Mouse (Mus musculus) small intestine, adult 2 months (tissue): ENCODE data around the gene Doc2b. TPM values are rescaled to one million over a fixed set of nuclear protein-coding genes. Genes with fewer than 3 reads are reported as not detected.

ENCODE experiments used
- H3K27ac ChIP-seq: fragments of 200-500 bp; 2 replicates; pipeline ENCODE4 v1.5.1; 2012; ENCODE audit warnings: low read depth, low read length, control low read depth, inconsistent platforms; ENCODE audit not compliant: insufficient read depth
- H3K27me3 ChIP-seq: fragments of 200-500 bp; 2 replicates; pipeline ENCODE4 v1.6.1; 2012; ENCODE audit warnings: mild to moderate bottlenecking, moderate library complexity, low read length, inconsistent platforms; ENCODE audit not compliant: control insufficient read depth, insufficient read depth
- H3K36me3 ChIP-seq: fragments of 200-500 bp; 2 replicates; pipeline ENCODE4 v1.6.1; 2012; ENCODE audit warnings: mild to moderate bottlenecking, low read length, control low read depth, inconsistent platforms; ENCODE audit not compliant: control insufficient read depth, insufficient read depth
- H3K4me1 ChIP-seq: fragments of 200-500 bp; 2 replicates; pipeline ENCODE4 v1.6.1; 2012; ENCODE audit warnings: low read length, inconsistent platforms, mixed read lengths; ENCODE audit not compliant: control insufficient read depth, insufficient read depth, insufficient read length
- H3K4me3 ChIP-seq: fragments of 200-500 bp; 2 replicates; pipeline ENCODE4 v1.5.1; 2012; ENCODE audit warnings: low read depth, mild to moderate bottlenecking, control low read depth, inconsistent platforms, low read length, moderate library complexity
- CTCF ChIP-seq: fragments of 200-500 bp; IDR thresholded peaks from 2 replicates; pipeline ENCODE4 v1.5.1; 2012; ENCODE audit warnings: low read depth, mild to moderate bottlenecking, control low read depth, inconsistent platforms, low read length, moderate library complexity, mixed read lengths; ENCODE audit not compliant: insufficient replicate concordance, insufficient read length; ENCODE audit errors: extremely low read depth
- POLR2A ChIP-seq: fragments of 200-500 bp; IDR thresholded peaks from 2 replicates; pipeline ENCODE4 v1.6.1; 2012; ENCODE audit warnings: low read depth, mild to moderate bottlenecking, control low read depth, inconsistent platforms, low read length, moderate library complexity
- WGBS: fragments of 180-500 bp; shearing (Covaris S2); methylation state at CpG from one replicate; pipeline ENCODE4 v1.1.7; 2018; 5-methylcytosine and 5-hydroxymethylcytosine counted together
- polyA plus RNA-seq: library from polyadenylated mRNA; depleted of rRNA; stranded (reverse); fragments of >200 nt; gene quantifications from 2 replicates; pipeline ENCODE4 v1.2.3, GENCODE M21; 2012

Gene Doc2b
- polyA plus RNA-seq, 1 experiment = 0.27 TPM

GRCm38 (mm10) chr11:75833081-75833480 lies 37.2 kb upstream of the Doc2b start:
- no peak for TF ChIP-seq POLR2A
- TF ChIP-seq CTCF = no peak
- Histone ChIP-seq H3K36me3 (peaks cover 8% of the 10 kb centered on the region), H3K4me1 (no peaks in the 10 kb centered on the region), H3K27me3 (no peaks in the 10 kb centered on the region), H3K27ac (no peak overlapping the region), H3K4me3 (no peak overlapping the region)
- 67% methylated on average over 6 of the region's 6 CpGs for WGBS

- peaks cover 8% of the 10 kb centered on the region for H3K36me3 ChIP-seq
- no peaks in the 10 kb centered on the region for H3K4me1 ChIP-seq
- WGBS = 91% methylated on average over 3 of the region's 3 CpGs
- TF ChIP-seq POLR2A (no peak), CTCF (no peak)
- no peaks in the 10 kb centered on the region for H3K27me3 ChIP-seq
- no peak overlapping the region for H3K27ac ChIP-seq
- no peak overlapping the region for H3K4me3 ChIP-seq
These were observed 34.5 kb upstream of the Doc2b start for GRCm38 (mm10) chr11:75830386-75830785.

DNA sequence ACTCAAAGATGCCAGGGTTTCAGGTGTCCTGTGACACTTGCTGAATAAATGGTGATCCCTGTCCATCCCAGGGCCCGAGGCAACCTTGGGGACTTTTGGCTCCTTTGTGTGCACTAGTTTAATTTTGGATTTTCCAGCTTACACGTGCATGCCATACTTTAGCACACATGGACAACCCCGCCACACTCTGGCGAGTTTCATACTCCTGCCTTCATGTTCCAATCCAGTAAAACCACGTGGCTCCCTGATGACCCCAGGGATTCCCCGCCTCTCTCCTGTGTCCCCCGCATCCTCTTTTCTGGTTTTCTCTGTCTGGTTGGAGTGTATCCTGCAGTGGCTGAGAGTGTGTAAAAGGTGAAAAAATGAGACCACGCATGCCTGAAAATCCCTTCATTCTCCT lies 31.6 kb upstream of the Doc2b start:
- no peak overlapping the region for H3K4me3 ChIP-seq
- WGBS = 81% methylated on average over 8 of the region's 8 CpGs
- TF ChIP-seq CTCF (no peak), POLR2A (no peak)

GRCm38 (mm10) chr11:75823506-75823905 lies 27.7 kb upstream of the Doc2b start:
- TF ChIP-seq CTCF = no peak
- TF ChIP-seq POLR2A = no peak

More for the DNA sequence above, 31.6 kb upstream of the Doc2b start:
- no peaks in the 10 kb centered on the region for H3K27me3 ChIP-seq
- no peak overlapping the region for H3K27ac ChIP-seq
- H3K4me1 ChIP-seq = no peaks in the 10 kb centered on the region
- H3K36me3 ChIP-seq = peaks cover 4% of the 10 kb centered on the region; the same call in 1 of the 2 replicates

GRCm38 (mm10) chr11:75813085-75813484 lies 17.2 kb upstream of the Doc2b start:
- Histone ChIP-seq H3K27ac (no peak overlapping the region), H3K4me3 (no peak overlapping the region), H3K36me3 (no peaks in the 10 kb centered on the region), H3K4me1 (peaks cover 12% of the 10 kb centered on the region; the same call in 1 of the 2 replicates), H3K27me3 (no peaks in the 10 kb centered on the region)
- no peak for TF ChIP-seq POLR2A
- TF ChIP-seq CTCF = no peak
- WGBS = 83% methylated on average over 10 of the region's 10 CpGs

More at GRCm38 (mm10) chr11:75823506-75823905, 27.7 kb upstream of the Doc2b start:
- Histone ChIP-seq H3K4me3 (no peak overlapping the region), H3K36me3 (no peaks in the 10 kb centered on the region), H3K27me3 (no peaks in the 10 kb centered on the region), H3K4me1 (no peaks in the 10 kb centered on the region), H3K27ac (no peak overlapping the region)
- 64% methylated on average over 7 of the region's 7 CpGs for WGBS

DNA sequence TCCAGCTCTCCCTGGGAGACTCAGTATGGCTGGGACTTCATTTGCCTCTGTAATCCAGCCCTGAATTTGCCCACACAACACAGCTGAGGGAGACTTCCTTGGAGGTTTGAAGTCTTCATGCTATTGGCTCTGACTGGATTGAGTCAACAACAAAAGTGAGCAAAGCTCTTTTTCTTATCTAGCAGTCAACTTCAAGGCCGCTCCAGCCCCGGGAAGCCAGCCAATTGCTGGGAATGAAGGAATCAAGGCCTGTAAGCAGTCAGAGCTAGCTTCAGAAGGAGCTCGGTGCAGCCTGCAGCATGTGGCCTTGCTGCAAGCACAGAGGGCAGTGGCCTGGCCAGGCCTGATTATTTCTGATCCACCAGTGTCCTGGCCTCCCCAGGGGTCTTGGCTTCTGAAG lies 16.1 kb upstream of the Doc2b start:
- Histone ChIP-seq H3K27ac (peak overlapping the region; percentile 51), H3K4me1 (peaks cover 12% of the 10 kb centered on the region), H3K27me3 (no peaks in the 10 kb centered on the region), H3K36me3 (no peaks in the 10 kb centered on the region), H3K4me3 (no peak overlapping the region)
- 12% methylated on average over 3 of the region's 3 CpGs for WGBS
- TF ChIP-seq POLR2A (no peak), CTCF (no peak)

- Histone ChIP-seq H3K36me3 (no peaks in the 10 kb centered on the region), H3K27me3 (no peaks in the 10 kb centered on the region), H3K4me1 (peaks cover 12% of the 10 kb centered on the region), H3K4me3 (no peak overlapping the region), H3K27ac (no peak overlapping the region)
- WGBS = 35% methylated on average over 3 of the region's 3 CpGs
- TF ChIP-seq POLR2A (no peak), CTCF (no peak)
These were observed 14.7 kb upstream of the Doc2b start for GRCm38 (mm10) chr11:75810526-75810925.
